Mouse (Mus musculus) myocyte (in vitro differentiated cells): ENCODE results near the gene Agmat. TPM values are rescaled to one million over a fixed set of nuclear protein-coding genes. Genes with fewer than 3 reads are reported as not detected.

Source experiments
- H3K27me3 ChIP-seq: one replicate; pipeline ENCODE4 v1.6.1; 2011; ENCODE audit not compliant: control insufficient read depth, insufficient read depth, insufficient read length
- H3K36me3 ChIP-seq: one replicate; pipeline ENCODE4 v1.6.1; 2011; ENCODE audit not compliant: control insufficient read depth, insufficient read depth
- H3K4me2 ChIP-seq: one replicate; pipeline ENCODE4 v1.6.1; 2011; ENCODE audit warnings: low read depth, control low read depth
- H3K4me3 ChIP-seq: one replicate; pipeline ENCODE4 v1.5.1; 2011; ENCODE audit warnings: mild to moderate bottlenecking, control low read depth, moderate library complexity
- H3K79me2 ChIP-seq: one replicate; pipeline ENCODE4 v1.6.1; 2011; ENCODE audit not compliant: control insufficient read depth, insufficient read depth
- H3ac ChIP-seq: one replicate; pipeline ENCODE4 v1.6.1; 2011; ENCODE audit not compliant: control insufficient read depth, insufficient read length
- CEBPB ChIP-seq: IDR thresholded peaks from 2 replicates; pipeline ENCODE4 v1.6.1; 2011; ENCODE audit warnings: mild to moderate bottlenecking, moderate library complexity; ENCODE audit not compliant: poor library complexity, insufficient read depth, severe bottlenecking
- E2F4 ChIP-seq: IDR thresholded peaks from one replicate; pipeline ENCODE4 v1.6.1; 2011; ENCODE audit warnings: mild to moderate bottlenecking, control low read depth, moderate library complexity; ENCODE audit not compliant: insufficient read depth
- MAX ChIP-seq: IDR thresholded peaks from one replicate; pipeline ENCODE4 v1.6.1; 2011; ENCODE audit warnings: low read depth, mild to moderate bottlenecking, control low read depth
- MYOD1 ChIP-seq, 3 experiments: IDR thresholded peaks; one replicate each; pipeline ENCODE4 v1.6.1; 2011; ENCODE audit warnings: control low read depth in 2 of 3, low read depth in 2 of 3, mild to moderate bottlenecking in 2 of 3, moderate library complexity in 1 of 3; ENCODE audit not compliant: insufficient read length in 2 of 3, control insufficient read depth in 1 of 3
- MYOG ChIP-seq, 3 experiments: IDR thresholded peaks; one replicate each; pipeline ENCODE4 v1.6.1; 2011; ENCODE audit warnings: control low read depth in 2 of 3, low read depth in 2 of 3, mild to moderate bottlenecking in 2 of 3; ENCODE audit not compliant: insufficient read length in 2 of 3, control insufficient read depth in 1 of 3, insufficient read depth in 1 of 3
- POLR2A ChIP-seq: IDR thresholded peaks from one replicate; pipeline ENCODE4 v1.6.1; 2011; ENCODE audit warnings: low read depth, mild to moderate bottlenecking, control low read depth, moderate library complexity; ENCODE audit not compliant: insufficient read length
- POLR2AphosphoS2 ChIP-seq: IDR thresholded peaks from one replicate; pipeline ENCODE4 v1.6.1; 2011; ENCODE audit warnings: low read depth, control low read depth; ENCODE audit not compliant: insufficient read length
- REST ChIP-seq: IDR thresholded peaks from one replicate; pipeline ENCODE4 v1.6.1; 2011; ENCODE audit warnings: mild to moderate bottlenecking, control low read depth, moderate library complexity; ENCODE audit not compliant: insufficient read depth, insufficient read length
- SRF ChIP-seq: IDR thresholded peaks from one replicate; pipeline ENCODE4 v1.6.1; 2011; ENCODE audit warnings: low read depth; ENCODE audit not compliant: control insufficient read depth, insufficient read length
- TCF12 ChIP-seq: IDR thresholded peaks from one replicate; pipeline ENCODE4 v1.6.1; 2011; ENCODE audit warnings: mild to moderate bottlenecking, control low read depth; ENCODE audit not compliant: poor library complexity, insufficient read depth, severe bottlenecking
- TCF3 ChIP-seq: IDR thresholded peaks from one replicate; pipeline ENCODE4 v1.6.1; 2011; ENCODE audit warnings: low read depth, control low read depth; ENCODE audit not compliant: insufficient read length
- USF1 ChIP-seq: IDR thresholded peaks from one replicate; pipeline ENCODE4 v1.6.1; 2011; ENCODE audit warnings: low read depth, mild to moderate bottlenecking, control low read depth, moderate library complexity
- polyA plus RNA-seq: library from polyadenylated mRNA; unstranded; fragments of >200 nt; fragmentation: generic; extraction: Trizol; gene quantifications from one replicate; pipeline ENCODE4 v1.2.1, GENCODE M21; 2012; ENCODE audit warnings: missing spikeins

The Agmat gene
- polyA plus RNA-seq, 1 experiment = 0.72 TPM

- Histone ChIP-seq H3K79me2 (peaks cover 38% of the 10 kb centered on the region), H3K27me3 (no peaks in the 10 kb centered on the region), H3K4me2 (no peak overlapping the region), H3K4me3 (no peak overlapping the region), H3ac (no peak overlapping the region), H3K36me3 (peaks cover 37% of the 10 kb centered on the region)
- TF ChIP-seq USF1 (no peak), TCF3 (no peak), SRF (no peak), MAX (no peak), E2F4 (no peak), POLR2A (no peak), CEBPB (no peak), REST (no peak), MYOG (IDR thresholded peaks at IDR 0.05; ENCODE audit: control insufficient read depth in 1 of 3, insufficient read depth in 1 of 3, insufficient read length in 2 of 3, low read depth in 2 of 3) (no peak), POLR2AphosphoS2 (no peak), TCF12 (no peak), MYOD1 (IDR thresholded peaks at IDR 0.05; ENCODE audit: control insufficient read depth in 1 of 3, insufficient read length in 2 of 3, low read depth in 2 of 3) (no peak)
Measured at GRCm38 (mm10) chr4:141711250-141711649, 35.2 kb upstream of the Agmat start.

DNA sequence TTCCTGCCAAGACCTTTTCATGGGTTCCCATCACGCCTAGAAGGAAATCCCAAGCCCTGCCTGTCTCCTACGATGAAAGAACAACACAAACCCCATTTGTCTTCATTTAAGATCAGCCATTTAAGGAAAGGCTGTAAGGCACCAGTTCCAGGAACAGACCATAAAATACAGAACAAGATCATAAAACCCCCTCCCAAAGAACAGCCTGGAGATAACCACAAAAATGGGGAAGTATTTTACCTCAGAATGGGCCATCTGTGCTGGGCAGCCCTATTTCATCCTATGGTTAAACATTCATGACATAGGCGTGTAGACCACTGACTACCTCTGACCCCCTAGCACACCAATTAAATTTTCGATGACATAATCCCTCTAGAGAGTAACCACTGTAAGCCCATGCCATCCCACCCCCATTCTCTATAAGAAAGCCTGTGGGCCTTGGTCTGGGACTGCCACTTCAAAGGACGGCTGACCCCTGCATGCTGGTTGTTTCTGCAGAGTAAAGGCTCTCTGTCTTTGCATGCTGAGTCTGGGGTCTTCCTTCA is 32.8 kb upstream of the Agmat start:
- no peak overlapping the region for H3K4me3 ChIP-seq
- H3K27me3 ChIP-seq = no peaks in the 10 kb centered on the region
- H3ac ChIP-seq = no peak overlapping the region
- H3K79me2 ChIP-seq = peaks cover 62% of the 10 kb centered on the region
- TF ChIP-seq USF1 = no peak
- TF ChIP-seq TCF12 = no peak
- no peak for TF ChIP-seq TCF3
- no peak for TF ChIP-seq CEBPB
- no peak overlapping the region for H3K4me2 ChIP-seq
- peaks cover 18% of the 10 kb centered on the region for H3K36me3 ChIP-seq

- Histone ChIP-seq H3K4me2 (peak overlapping the region; percentile 43), H3K36me3 (peaks cover 8% of the 10 kb centered on the region), H3K27me3 (no peaks in the 10 kb centered on the region), H3ac (no peak overlapping the region), H3K79me2 (peaks cover 71% of the 10 kb centered on the region), H3K4me3 (no peak overlapping the region)
- TF ChIP-seq MAX (no peak), TCF3 (no peak), MYOG (IDR thresholded peaks at IDR 0.05; ENCODE audit: control insufficient read depth in 1 of 3, insufficient read depth in 1 of 3, insufficient read length in 2 of 3, low read depth in 2 of 3) (no peak), E2F4 (no peak), MYOD1 (IDR thresholded peaks at IDR 0.05; ENCODE audit: control insufficient read depth in 1 of 3, insufficient read length in 2 of 3, low read depth in 2 of 3) (peak in 1 of 3 experiments; percentile 62), CEBPB (0 out of 2 replicates have a peak, but pooled peaks have one; percentile 11), USF1 (no peak), POLR2A (peak; percentile 17)
Measured at GRCm38 (mm10) chr4:141715027-141715426, 31.4 kb upstream of the Agmat start.

DNA sequence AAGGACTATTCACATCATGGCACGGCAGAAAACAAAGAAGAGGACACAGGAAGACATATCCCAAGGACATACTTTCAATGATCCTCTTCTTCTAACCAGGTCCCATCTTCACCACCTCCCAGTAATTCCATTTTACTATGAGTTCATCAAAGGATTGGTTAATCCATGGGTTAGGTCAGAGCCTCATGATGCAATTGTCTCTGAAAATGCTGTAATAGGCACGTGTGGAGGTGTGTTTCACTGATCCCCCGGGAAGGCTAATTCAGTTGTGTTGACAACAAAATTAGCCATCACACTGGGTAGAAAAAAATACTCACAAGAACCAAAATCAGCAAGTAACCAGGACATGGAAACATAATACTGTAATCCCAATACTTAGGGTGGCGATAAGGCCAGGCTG is 28.8 kb upstream of the Agmat start:
- Histone ChIP-seq H3K4me3 (no peak overlapping the region), H3K79me2 (peaks cover 96% of the 10 kb centered on the region), H3K27me3 (no peaks in the 10 kb centered on the region), H3K36me3 (peaks cover 10% of the 10 kb centered on the region), H3K4me2 (peak overlapping the region; percentile 22), H3ac (no peak overlapping the region)
- TF ChIP-seq CEBPB (peak; percentile 87), POLR2A (no peak)

DNA sequence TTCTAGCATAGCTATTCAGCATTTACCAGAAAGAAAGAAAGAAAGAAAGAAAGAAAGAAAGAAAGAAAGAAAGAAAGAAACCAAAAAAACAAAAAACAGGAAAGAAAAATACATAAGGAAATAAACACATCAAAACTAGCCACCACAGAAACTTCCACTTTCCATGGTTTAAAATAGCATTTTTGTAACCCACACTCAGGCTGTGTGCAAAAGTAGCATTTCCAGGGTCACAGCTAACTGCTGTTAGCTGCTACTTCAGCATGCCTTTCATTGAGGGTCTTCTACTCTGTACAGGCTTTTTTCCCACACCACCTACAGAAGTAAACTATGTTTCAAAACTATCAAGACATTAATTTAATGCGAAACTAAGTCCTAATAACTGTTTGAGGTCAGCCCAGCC is 27.2 kb upstream of the Agmat start:
- no peak overlapping the region for H3K4me3 ChIP-seq
- TF ChIP-seq TCF3 (no peak), MAX (no peak), POLR2A (no peak), MYOD1 (IDR thresholded peaks at IDR 0.05; ENCODE audit: control insufficient read depth in 1 of 3, insufficient read length in 2 of 3, low read depth in 2 of 3) (no peak), REST (no peak), E2F4 (no peak), MYOG (IDR thresholded peaks at IDR 0.05; ENCODE audit: control insufficient read depth in 1 of 3, insufficient read depth in 1 of 3, insufficient read length in 2 of 3, low read depth in 2 of 3) (no peak), TCF12 (no peak), USF1 (no peak)
- H3K79me2 ChIP-seq = peaks cover 83% of the 10 kb centered on the region

More for the DNA sequence above, 27.2 kb upstream of the Agmat start:
- H3K27me3 ChIP-seq = no peaks in the 10 kb centered on the region
- H3ac ChIP-seq = no peak overlapping the region
- peak overlapping the region; percentile 94 for H3K4me2 ChIP-seq
- peaks cover 10% of the 10 kb centered on the region for H3K36me3 ChIP-seq
